Mouse (Mus musculus) liver, adult 2 months (tissue): Measurements from ENCODE around the gene Rfc2.

Source experiments
- CTCF ChIP-seq: fragments of 200-500 bp; IDR thresholded peaks from 2 replicates; pipeline ENCODE4 v1.5.1; 2011; ENCODE audit warnings: low read depth, low read length, control low read depth
- POLR2A ChIP-seq: fragments of 200-500 bp; IDR thresholded peaks from 2 replicates; pipeline ENCODE4 v1.6.1; 2011; ENCODE audit warnings: low read length, control low read depth; ENCODE audit not compliant: insufficient read depth; ENCODE audit errors: extremely low read depth

DNA sequence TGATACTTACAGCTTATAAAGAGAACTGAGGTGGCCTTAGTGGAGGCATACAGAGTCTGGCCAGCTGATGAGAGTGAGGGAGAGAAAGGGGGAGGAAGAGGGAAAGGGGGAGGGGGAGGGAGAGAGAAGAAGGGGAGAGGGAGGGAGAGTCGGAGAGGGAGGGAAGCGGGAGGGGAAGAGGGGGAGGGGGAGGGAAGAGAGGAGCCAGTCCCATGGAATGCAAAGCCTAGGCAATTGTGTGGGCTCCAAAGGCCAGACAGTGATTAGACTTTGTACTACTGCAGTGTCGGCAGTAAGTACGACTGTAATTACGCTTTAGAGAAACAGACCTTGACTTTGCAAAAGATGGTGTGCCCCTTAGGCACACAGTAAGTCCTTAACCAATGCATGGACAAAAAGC is 32.9 kb upstream of the Rfc2 start:
- TF ChIP-seq POLR2A (no peak), CTCF (no peak)
